Mouse (Mus musculus): ENCODE measurements around the gene Mpnd.

Mpnd gene

GRCm38 (mm10) chr17:55986030-55986961, 19.2 kb upstream of the Mpnd start, which contains the start of gene Fsd1:
Gene Fsd1 (plus strand): TSS chr17:55986509.
- peak; percentile 87 to 91 for DNase-seq

- DNase-seq, result no peak
These were observed 15.1 kb upstream of the Mpnd start for GRCm38 (mm10) chr17:55990278-55990898.

GRCm38 (mm10) chr17:55996007-55996406, 9.5 kb upstream of the Mpnd start:
- peak in 1 of 2 experiments; percentile 52 for DNase-seq

- no peak for DNase-seq
These were observed 5.6 kb upstream of the Mpnd start for GRCm38 (mm10) chr17:55999794-56000499.

GRCm38 (mm10) chr17:56003000-56003399, 2.5 kb upstream of the Mpnd start:
- DNase-seq, result peak; percentile 53 to 70

GRCm38 (mm10) chr17:56006956-56007355, 1.4 kb downstream of the Mpnd start:
- DNase-seq, result no peak

GRCm38 (mm10) chr17:56007444-56008355, 2.2 kb downstream of the Mpnd start:
- DNase-seq, result no peak

- peak; percentile 90 to 94 for DNase-seq
These were observed 3.0 kb downstream of the Mpnd start for GRCm38 (mm10) chr17:56008356-56009087.

GRCm38 (mm10) chr17:56009088-56009961, 3.8 kb downstream of the Mpnd start:
- DNase-seq, result peak; percentile 96

- DNase-seq, result peak in 1 of 2 experiments; percentile 34
These were observed 4.4 kb downstream of the Mpnd start for GRCm38 (mm10) chr17:56009962-56010240.

- DNase-seq, result no peak
These were observed 4.7 kb downstream of the Mpnd start for GRCm38 (mm10) chr17:56010255-56010654.

- DNase-seq, result peak; percentile 86 to 91
These were observed 5.2 kb downstream of the Mpnd start for GRCm38 (mm10) chr17:56010681-56011080.

GRCm38 (mm10) chr17:56011441-56011840, 5.9 kb downstream of the Mpnd start:
- DNase-seq, result peak; percentile 55 to 66

GRCm38 (mm10) chr17:56015293-56015692, 9.8 kb downstream of the Mpnd start:
- DNase-seq, result no peak

GRCm38 (mm10) chr17:56016382-56016781, 10.9 kb downstream of the Mpnd start:
- no peak for DNase-seq

- peak; percentile 42 to 62 for DNase-seq
These were observed 11.6 kb downstream of the Mpnd start for GRCm38 (mm10) chr17:56016793-56017785.

GRCm38 (mm10) chr17:56017848-56018247, 12.3 kb downstream of the Mpnd start:
- peak in 1 of 2 experiments; percentile 38 for DNase-seq

GRCm38 (mm10) chr17:56018347-56019131, 13.0 kb downstream of the Mpnd start:
- peak; percentile 86 to 91 for DNase-seq

Measured in cerebellum, postnatal 25 days (tissue).